Mouse (Mus musculus): ENCODE measurements around the gene Rras.

DNA sequence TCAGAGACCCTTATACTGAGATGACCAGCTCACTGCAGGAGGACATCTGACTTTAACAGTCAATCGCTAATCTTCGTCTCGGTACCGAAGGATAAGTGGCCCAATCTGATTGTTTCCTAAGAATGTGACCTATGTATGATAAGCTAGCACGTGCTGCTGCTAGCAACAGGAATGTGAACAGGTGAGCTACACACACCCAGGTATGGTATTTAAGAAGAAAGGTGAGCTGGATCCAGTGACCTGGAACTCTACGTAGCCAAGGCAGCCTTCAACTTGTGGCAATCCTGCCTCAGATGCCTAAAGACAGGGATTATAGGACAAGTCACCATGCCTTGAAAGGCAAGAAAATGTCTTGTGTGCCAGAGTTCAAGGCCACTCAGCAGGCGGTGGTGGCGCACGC lies 20.6 kb downstream of the Rras start:
- TF ChIP-seq CTCF (IDR thresholded peaks at IDR 0.05; ENCODE audit: control insufficient read depth, insufficient read depth, insufficient replicate concordance, low read depth, low read length) (no peak), POLR2A (IDR thresholded peaks at IDR 0.05; ENCODE audit: control insufficient read depth, low read depth, low read length) (no peak)
